Mouse (Mus musculus) granulocyte monocyte progenitor cell, adult 5-6 weeks (primary cell): ENCODE data around the gene Emb. TPM values are rescaled to one million over a fixed set of nuclear protein-coding genes. Genes with fewer than 3 reads are reported as not detected.

Experiments
- ATAC-seq: replicated peaks from 2 replicates; pipeline ENCODE4 v1.8.0; 2016; ENCODE audit warnings: mild to moderate bottlenecking, moderate TSS enrichment, inconsistent platforms; ENCODE audit not compliant: poor library complexity, severe bottlenecking
- total RNA-seq, 2 experiments: library from RNA; stranded (forward) in 1 of 2; stranded (reverse) in 1 of 2; fragments of 200-712, 200-1000 nt in 1 of 2; fragments of >200 nt in 1 of 2; fragmentation: Nextera tagmentation in 1 of 2; gene quantifications; 2 replicates each; pipeline ENCODE4 v1.2.3; 2014 to 2017

Gene Emb
- total RNA-seq, 2 experiments from 2014 or later: 367 to 642 TPM

GRCm38 (mm10) chr13:117219871-117220500 lies 11.7 kb downstream of the Emb start:
- ATAC-seq: no peak

GRCm38 (mm10) chr13:117220501-117221321 lies 12.4 kb downstream of the Emb start, which contains the start of gene Gm17509:
Gm17509 (minus strand) TSS chr13:117221075.
- ATAC-seq: peak; percentile 53

- peak; percentile 55 for ATAC-seq
Observed at GRCm38 (mm10) chr13:117223125-117223524, 14.8 kb downstream of the Emb start.

- no peak for ATAC-seq
Observed at GRCm38 (mm10) chr13:117224901-117225300, 16.6 kb downstream of the Emb start.

- peak; percentile 19; the same call in 1 of the 2 replicates for ATAC-seq
Observed at GRCm38 (mm10) chr13:117225561-117225960, 17.2 kb downstream of the Emb start.

GRCm38 (mm10) chr13:117230371-117231110 lies 22.2 kb downstream of the Emb start:
- 0 out of 2 replicates have a peak, but pooled peaks have one; percentile 11 for ATAC-seq

- ATAC-seq: no peak
Observed at GRCm38 (mm10) chr13:117233808-117234207, 25.5 kb downstream of the Emb start.

- no peak for ATAC-seq
Observed at GRCm38 (mm10) chr13:117234486-117234885, 26.1 kb downstream of the Emb start.

GRCm38 (mm10) chr13:117235530-117236212 lies 27.3 kb downstream of the Emb start:
- peak; percentile 86 for ATAC-seq

GRCm38 (mm10) chr13:117237111-117237510 lies 28.8 kb downstream of the Emb start:
- peak; percentile 72 for ATAC-seq

- peak; percentile 74 for ATAC-seq
Observed at GRCm38 (mm10) chr13:117242063-117242462, 33.7 kb downstream of the Emb start.

GRCm38 (mm10) chr13:117242621-117243020 lies 34.3 kb downstream of the Emb start:
- ATAC-seq: peak; percentile 10; the same call in 1 of the 2 replicates

- peak; percentile 83 for ATAC-seq
Observed at GRCm38 (mm10) chr13:117260704-117261103, 52.4 kb downstream of the Emb start.

- ATAC-seq: no peak
Observed at GRCm38 (mm10) chr13:117266156-117266555, 57.8 kb downstream of the Emb start.

GRCm38 (mm10) chr13:117267963-117268362 lies 59.6 kb downstream of the Emb start:
- ATAC-seq: no peak

GRCm38 (mm10) chr13:117284036-117284435 lies 75.7 kb downstream of the Emb start:
- peak; percentile 97 for ATAC-seq

- ATAC-seq: peak; percentile 20; the same call in 1 of the 2 replicates
Observed at GRCm38 (mm10) chr13:117286939-117287338, 78.6 kb downstream of the Emb start.

- ATAC-seq: no peak
Observed at GRCm38 (mm10) chr13:117287400-117287799, 79.1 kb downstream of the Emb start.

- peak; percentile 84 for ATAC-seq
Observed at GRCm38 (mm10) chr13:117289494-117290270, 81.3 kb downstream of the Emb start.
